ENCODE assay signal across 8 mouse cellular contexts in genomic region chr4:151996951-151997222, GRCm38 (mm10). TPM values are rescaled to one million over a fixed set of nuclear protein-coding genes. Genes with fewer than 3 reads are reported as not detected.
A peak's percentile ranks its signal among the peaks of the same experiment; 100 is the strongest.
DNase-seq lines count a peak whose midpoint lies in the region; ATAC-seq and TF ChIP-seq lines count a peak whose summit lies in the region.

No protein-coding gene starts in this region.

- no peaks in the 10 kb centered on the region for H3K27me3 ChIP-seq in kidney, embryonic 16.5 days (ENCODE audit: insufficient read depth, low read length)
- no peaks in the 10 kb centered on the region for H3K27me3 ChIP-seq in hindbrain, embryonic 16.5 days (replicated peaks; ENCODE audit: control insufficient read depth, insufficient read depth, low read length)
- H3K27me3 ChIP-seq in midbrain, embryonic 16.5 days (ENCODE audit: control insufficient read depth, insufficient read depth, low read depth, low read length): no peaks in the 10 kb centered on the region

- H3K9me3 ChIP-seq in kidney, embryonic 16.5 days (ENCODE audit: low read length): no peaks in the 10 kb centered on the region
- H3K9me3 ChIP-seq in hindbrain, embryonic 16.5 days (ENCODE audit: control insufficient read depth, low read length): no peaks in the 10 kb centered on the region
- H3K9me3 ChIP-seq in midbrain, embryonic 16.5 days (replicated peaks; ENCODE audit: control insufficient read depth, low read length, poor library complexity, severe bottlenecking): no peaks in the 10 kb centered on the region

- H3K4me1 ChIP-seq in kidney, embryonic 16.5 days (ENCODE audit: insufficient read depth, low read length): peaks cover 31% of the 10 kb centered on the region
- H3K4me1 ChIP-seq in cortical plate, adult 2 months (ENCODE audit: control insufficient read depth, insufficient read depth, low read length): peaks cover 3% of the 10 kb centered on the region; the same call in 1 of the 2 replicates
- H3K4me1 ChIP-seq in hindbrain, embryonic 16.5 days (ENCODE audit: control insufficient read depth, insufficient read depth, low read depth, low read length): peaks cover 20% of the 10 kb centered on the region
- H3K4me1 ChIP-seq in midbrain, embryonic 16.5 days (ENCODE audit: control insufficient read depth, insufficient read depth, low read length): peaks cover 17% of the 10 kb centered on the region

- TF ChIP-seq CTCF in cortical plate, adult 2 months (IDR thresholded peaks at IDR 0.05; ENCODE audit: extremely low read depth, insufficient read depth, low read length): no peak

- no peak for ATAC-seq in kidney, embryonic 16.5 days (ENCODE audit: low FRiP score, low TSS enrichment)
- no peak for ATAC-seq in hindbrain, embryonic 16.5 days
- ATAC-seq in midbrain, embryonic 16.5 days: no peak; the same call in 1 of the 2 replicates

- H3K4me2 ChIP-seq in kidney, embryonic 16.5 days (replicated peaks; ENCODE audit: low read depth, low read length): peak overlapping the region; percentile 70
- peak overlapping the region; percentile 71 for H3K4me2 ChIP-seq in hindbrain, embryonic 16.5 days (ENCODE audit: low read length)
- peak overlapping the region; percentile 79 for H3K4me2 ChIP-seq in midbrain, embryonic 16.5 days (ENCODE audit: low read length)

- no peak for DNase-seq in kidney, postnatal 10 days
- no peak for DNase-seq in adrenal gland, postnatal 25 days
- no peak for DNase-seq in embryo, embryonic 10 days (ENCODE audit: low spot score)
- DNase-seq in thymus, postnatal 4 days: no peak

- peak overlapping the region; percentile 84 for H3K9ac ChIP-seq in kidney, embryonic 16.5 days (replicated peaks; ENCODE audit: low read length)
- peak overlapping the region; percentile 82 for H3K9ac ChIP-seq in hindbrain, embryonic 16.5 days (ENCODE audit: low read depth, low read length)
- peak overlapping the region; percentile 77 for H3K9ac ChIP-seq in midbrain, embryonic 16.5 days (ENCODE audit: low read depth, low read length)

- WGBS in kidney, embryonic 16.5 days: 4% methylated on average over 13 of the region's 13 CpGs
- WGBS in hindbrain, embryonic 16.5 days: 4% methylated on average over 13 of the region's 13 CpGs
- WGBS in midbrain, embryonic 16.5 days: 4% methylated on average over 13 of the region's 13 CpGs

- no peak for TF ChIP-seq POLR2A in cortical plate, adult 2 months (IDR thresholded peaks at IDR 0.05; ENCODE audit: extremely low read depth, insufficient read depth, low read length)

- peak overlapping the region; percentile 92 for H3K27ac ChIP-seq in kidney, embryonic 16.5 days (ENCODE audit: low read length)
- H3K27ac ChIP-seq in cortical plate, adult 2 months (ENCODE audit: insufficient read depth, low read length): peak overlapping the region; percentile 88
- peak overlapping the region; percentile 90 for H3K27ac ChIP-seq in hindbrain, embryonic 16.5 days (ENCODE audit: low read depth, low read length)
- H3K27ac ChIP-seq in midbrain, embryonic 16.5 days (ENCODE audit: low read length): peak overlapping the region; percentile 87

- H3K4me3 ChIP-seq in kidney, embryonic 16.5 days (ENCODE audit: low read length): peak overlapping the region; percentile 92
- peak overlapping the region; percentile 87 for H3K4me3 ChIP-seq in cortical plate, adult 2 months (ENCODE audit: insufficient read depth, low read length)
- H3K4me3 ChIP-seq in hindbrain, embryonic 16.5 days (ENCODE audit: low read length): peak overlapping the region; percentile 99
- peak overlapping the region; percentile 99 for H3K4me3 ChIP-seq in midbrain, embryonic 16.5 days (ENCODE audit: low read depth, low read length)

- peaks cover 11% of the 10 kb centered on the region for H3K36me3 ChIP-seq in kidney, embryonic 16.5 days (ENCODE audit: insufficient read depth, low read length)
- peaks cover 7% of the 10 kb centered on the region for H3K36me3 ChIP-seq in hindbrain, embryonic 16.5 days (ENCODE audit: control insufficient read depth, insufficient read depth, low read length)
- peaks cover 5% of the 10 kb centered on the region; the same call in 1 of the 2 replicates for H3K36me3 ChIP-seq in midbrain, embryonic 16.5 days (ENCODE audit: control insufficient read depth, insufficient read depth, low read length)

RNA-seq across cellular contexts. Expression of gene Phf13, which starts 0.8 kb away (rescaled TPM):
- polyA plus RNA-seq in kidney, embryonic 16.5 days (2015; fragmentation: Nextera tagmentation; extraction: Ambion mirVana): 31.2 and 33.3 TPM in 2 replicates
- polyA plus RNA-seq in cortical plate, adult 2 months (2012; rRNA removed): 9.3 and 9.6 TPM in 2 replicates
- polyA plus RNA-seq in hindbrain, embryonic 16.5 days (2015; fragmentation: Nextera tagmentation; extraction: Ambion mirVana): 21.3 and 24.8 TPM in 2 replicates
- 21.2 and 24.4 TPM in 2 replicates for polyA plus RNA-seq in midbrain, embryonic 16.5 days (2015; fragmentation: Nextera tagmentation; extraction: Ambion mirVana)
- 14.4 and 19.0 TPM in 2 replicates for total RNA-seq in adrenal gland, postnatal 25 days (2021)

RNA-seq across cellular contexts. Expression of gene Thap3, which starts 8.1 kb away (rescaled TPM):
- 42.4 and 46.4 TPM in 2 replicates for polyA plus RNA-seq in kidney, embryonic 16.5 days (2015; fragmentation: Nextera tagmentation; extraction: Ambion mirVana)
- polyA plus RNA-seq in cortical plate, adult 2 months (2012; rRNA removed): 29.7 and 31.5 TPM in 2 replicates
- 35.4 and 35.7 TPM in 2 replicates for polyA plus RNA-seq in hindbrain, embryonic 16.5 days (2015; fragmentation: Nextera tagmentation; extraction: Ambion mirVana)
- 30.9 and 33.9 TPM in 2 replicates for polyA plus RNA-seq in midbrain, embryonic 16.5 days (2015; fragmentation: Nextera tagmentation; extraction: Ambion mirVana)
- 24.3 and 32.8 TPM in 2 replicates for total RNA-seq in adrenal gland, postnatal 25 days (2021)

RNA-seq across cellular contexts. Expression of gene Klhl21, which starts 11.7 kb away (rescaled TPM):
- 12.1 and 12.6 TPM in 2 replicates for polyA plus RNA-seq in kidney, embryonic 16.5 days (2015; fragmentation: Nextera tagmentation; extraction: Ambion mirVana)
- 11.8 and 12.6 TPM in 2 replicates for polyA plus RNA-seq in cortical plate, adult 2 months (2012; rRNA removed)
- polyA plus RNA-seq in hindbrain, embryonic 16.5 days (2015; fragmentation: Nextera tagmentation; extraction: Ambion mirVana): 4.7 and 5.0 TPM in 2 replicates
- 3.0 and 3.4 TPM in 2 replicates for polyA plus RNA-seq in midbrain, embryonic 16.5 days (2015; fragmentation: Nextera tagmentation; extraction: Ambion mirVana)
- total RNA-seq in adrenal gland, postnatal 25 days (2021): 24.8 and 28.5 TPM in 2 replicates

RNA-seq across cellular contexts. Expression of gene Zbtb48, which starts 30.6 kb away (rescaled TPM):
- polyA plus RNA-seq in kidney, embryonic 16.5 days (2015; fragmentation: Nextera tagmentation; extraction: Ambion mirVana): 25.3 and 26.0 TPM in 2 replicates
- 13.7 and 19.1 TPM in 2 replicates for polyA plus RNA-seq in cortical plate, adult 2 months (2012; rRNA removed)
- 18.1 and 20.9 TPM in 2 replicates for polyA plus RNA-seq in hindbrain, embryonic 16.5 days (2015; fragmentation: Nextera tagmentation; extraction: Ambion mirVana)
- 19.3 and 21.5 TPM in 2 replicates for polyA plus RNA-seq in midbrain, embryonic 16.5 days (2015; fragmentation: Nextera tagmentation; extraction: Ambion mirVana)
- total RNA-seq in adrenal gland, postnatal 25 days (2021): 11.0 and 11.6 TPM in 2 replicates

RNA-seq across cellular contexts. Expression of gene Tas1r1, which starts 41.5 kb away (rescaled TPM):
- polyA plus RNA-seq in kidney, embryonic 16.5 days (2015; fragmentation: Nextera tagmentation; extraction: Ambion mirVana): 0.50 and 0.63 TPM in 2 replicates
- polyA plus RNA-seq in cortical plate, adult 2 months (2012; rRNA removed): 0.23 and 0.53 TPM in 2 replicates
- polyA plus RNA-seq in hindbrain, embryonic 16.5 days (2015; fragmentation: Nextera tagmentation; extraction: Ambion mirVana): 1.9 and 2.0 TPM in 2 replicates
- 2.1 and 2.4 TPM in 2 replicates for polyA plus RNA-seq in midbrain, embryonic 16.5 days (2015; fragmentation: Nextera tagmentation; extraction: Ambion mirVana)
- 0.09 TPM in 1 of 2 replicates, not detected in the other for total RNA-seq in adrenal gland, postnatal 25 days (2021)
